Mouse (Mus musculus) stomach, postnatal 0 days (tissue): ENCODE results near the gene Kcnc4. TPM values are rescaled to one million over a fixed set of nuclear protein-coding genes. Genes with fewer than 3 reads are reported as not detected.

Experiments
- ATAC-seq: fragments of 200-750 bp; cut with Nextera tagmentation; 2 replicates; pipeline ENCODE4 v1.8.0; 2017; ENCODE audit not compliant: low FRiP score, low TSS enrichment
- DNase-seq: peaks from one replicate; pipeline ENCODE4 v3.0.0-alpha.2; 2016; ENCODE audit warnings: low spot score
- H3K27ac ChIP-seq: fragments of 300-500 bp; sonication (generic); replicated peaks from 2 replicates; pipeline ENCODE4 v1.5.1; 2014; ENCODE audit warnings: mild to moderate bottlenecking, control low read depth
- H3K27me3 ChIP-seq: fragments of 300-500 bp; sonication (generic); 2 replicates; pipeline ENCODE4 v1.6.1; 2014; ENCODE audit warnings: low read length; ENCODE audit not compliant: control insufficient read depth, insufficient read depth
- H3K36me3 ChIP-seq: fragments of 300-500 bp; sonication (generic); 2 replicates; pipeline ENCODE4 v1.6.1; 2014; ENCODE audit warnings: low read length, mixed read lengths; ENCODE audit not compliant: control insufficient read depth, insufficient read depth
- H3K4me1 ChIP-seq: fragments of 300-500 bp; sonication (generic); replicated peaks from 2 replicates; pipeline ENCODE4 v1.6.1; 2014; ENCODE audit warnings: antibody characterized with exemption; ENCODE audit not compliant: control insufficient read depth, insufficient read depth
- H3K4me2 ChIP-seq: fragments of 300-500 bp; sonication (generic); replicated peaks from 2 replicates; pipeline ENCODE4 v1.6.1; 2014; ENCODE audit warnings: low read depth, mild to moderate bottlenecking, control low read depth, moderate library complexity
- H3K4me3 ChIP-seq: fragments of 300-500 bp; sonication (generic); 2 replicates; pipeline ENCODE4 v1.5.1; 2014; ENCODE audit warnings: low read depth, low read length, control low read depth
- H3K9ac ChIP-seq: fragments of 300-500 bp; sonication (generic); 2 replicates; pipeline ENCODE4 v1.6.1; 2014; ENCODE audit warnings: mild to moderate bottlenecking, low read length, control low read depth, mixed read lengths
- H3K9me3 ChIP-seq: fragments of 300-500 bp; sonication (generic); 2 replicates; pipeline ENCODE4 v1.6.1; 2016; ENCODE audit warnings: low read length; ENCODE audit not compliant: control insufficient read depth
- CTCF ChIP-seq: IDR thresholded peaks from 2 replicates; pipeline ENCODE4 v1.5.1; 2016; ENCODE audit warnings: antibody characterized with exemption, low read depth, mild to moderate bottlenecking, moderate library complexity
- EP300 ChIP-seq: optimal IDR thresholded peaks from 2 replicates; pipeline ENCODE3; 2016; ENCODE audit warnings: antibody characterized with exemption
- WGBS: fragments of 180-500 bp; shearing (Covaris S2); extraction: QIAGEN DNeasy Blood & Tissue Kit; methylation state at CpG from one replicate; pipeline ENCODE4 v1.1.7; 2014; 5-methylcytosine and 5-hydroxymethylcytosine counted together
- polyA plus RNA-seq: library from polyadenylated mRNA; unstranded; fragments of >200 nt; fragmentation: Nextera tagmentation; extraction: Ambion mirVana; gene quantifications from 2 replicates; pipeline ENCODE4 v1.2.1, GENCODE M21; 2015

The Kcnc4 gene
- polyA plus RNA-seq, 1 experiment from 2014 or later, result 0.12 TPM

DNA sequence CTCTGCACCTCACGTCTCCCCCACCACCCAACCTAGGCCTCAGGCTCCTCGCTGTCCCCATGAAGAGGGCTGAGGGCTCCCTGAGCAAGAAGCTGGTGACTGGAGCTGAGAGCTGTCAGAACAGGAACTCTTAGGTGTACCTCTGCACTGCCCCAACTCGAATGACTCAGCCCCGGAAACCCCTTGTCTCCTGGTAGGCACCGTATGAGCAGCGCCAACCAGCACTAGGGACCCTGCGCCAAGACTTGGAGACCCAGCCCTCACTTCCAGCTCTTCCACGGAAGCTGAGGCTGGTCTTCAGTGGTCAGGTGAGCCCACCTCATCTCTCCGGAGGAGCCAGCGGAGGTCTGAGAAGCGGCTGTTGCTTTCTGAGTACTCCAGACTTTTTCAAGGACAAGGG, 8.8 kb upstream of the Kcnc4 start:
- Histone ChIP-seq H3K4me2 (no peak overlapping the region), H3K36me3 (no peaks in the 10 kb centered on the region), H3K4me3 (no peak overlapping the region), H3K27me3 (no peaks in the 10 kb centered on the region), H3K4me1 (no peaks in the 10 kb centered on the region), H3K9ac (no peak overlapping the region), H3K9me3 (no peaks in the 10 kb centered on the region), H3K27ac (no peak overlapping the region)
- ATAC-seq (no peak), DNase-seq (no peak)
- WGBS, result 84% methylated on average over 11 of the region's 11 CpGs
- TF ChIP-seq CTCF, result no peak
- TF ChIP-seq EP300, result no peak

DNA sequence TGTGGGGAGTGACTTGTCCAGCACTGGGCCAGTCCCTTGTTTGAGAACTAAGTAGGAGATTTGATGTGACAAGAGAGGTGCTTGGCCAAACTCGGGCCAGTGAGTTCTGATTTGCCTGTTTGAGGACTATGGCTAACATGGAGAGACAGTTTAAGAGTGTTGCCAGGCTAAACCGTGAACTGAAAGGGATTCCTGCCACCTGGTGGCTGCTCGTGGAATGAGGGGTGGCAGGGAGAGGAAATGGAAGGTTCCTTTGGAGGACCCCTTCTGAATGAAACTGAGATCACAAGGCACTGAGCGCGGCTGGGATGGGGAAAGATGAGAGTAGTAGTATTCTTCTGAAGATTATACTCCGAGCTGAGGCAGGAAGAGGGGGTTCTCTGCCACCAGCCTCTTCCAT, 7.2 kb upstream of the Kcnc4 start:
- no peak overlapping the region for H3K4me2 ChIP-seq
- no peak overlapping the region for H3K9ac ChIP-seq
- 7% methylated on average over 6 of the region's 6 CpGs for WGBS
- H3K36me3 ChIP-seq, result no peaks in the 10 kb centered on the region
- H3K4me1 ChIP-seq, result no peaks in the 10 kb centered on the region
- peak; percentile 76 for DNase-seq
- no peaks in the 10 kb centered on the region for H3K9me3 ChIP-seq
- peaks cover 4% of the 10 kb centered on the region; the same call in 1 of the 2 replicates for H3K27me3 ChIP-seq
- no peak overlapping the region for H3K4me3 ChIP-seq
- ATAC-seq, result no peak
- no peak overlapping the region for H3K27ac ChIP-seq
- no peak for TF ChIP-seq EP300
- peak; percentile 97 for TF ChIP-seq CTCF

DNA sequence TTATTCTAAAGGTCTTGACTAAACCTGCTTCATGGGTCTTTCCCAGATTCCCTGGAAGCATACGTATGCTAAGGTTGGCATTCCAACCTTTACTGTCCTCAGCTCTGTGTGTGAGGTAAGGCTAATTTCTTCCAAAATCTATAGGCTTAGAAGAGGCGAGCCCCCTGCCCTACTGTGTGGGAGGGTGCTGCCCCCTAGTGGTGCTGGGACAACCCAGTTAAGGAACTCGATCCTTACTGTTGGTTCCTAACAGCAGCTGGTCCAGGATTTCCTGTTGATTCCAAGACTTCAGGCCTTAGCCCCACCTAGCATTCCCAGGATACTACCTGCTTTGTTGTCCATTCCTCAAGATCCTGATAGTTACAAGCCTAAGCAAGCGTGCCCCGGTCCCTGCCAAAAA, 2.8 kb upstream of the Kcnc4 start:
- ATAC-seq (peak; percentile 46; the same call in 1 of the 2 replicates), DNase-seq (peak; percentile 76)
- H3K9ac ChIP-seq, result no peak overlapping the region
- no peak overlapping the region for H3K4me2 ChIP-seq
- H3K4me3 ChIP-seq, result no peak overlapping the region
- 10% methylated on average over 5 of the region's 5 CpGs for WGBS
- peaks cover 3% of the 10 kb centered on the region; the same call in 1 of the 2 replicates for H3K4me1 ChIP-seq
- no peaks in the 10 kb centered on the region for H3K9me3 ChIP-seq
- H3K27ac ChIP-seq, result no peak overlapping the region
- H3K27me3 ChIP-seq, result peaks cover 38% of the 10 kb centered on the region; the same call in 1 of the 2 replicates
- no peaks in the 10 kb centered on the region for H3K36me3 ChIP-seq
- TF ChIP-seq EP300 (no peak), CTCF (peak; percentile 96)

DNA sequence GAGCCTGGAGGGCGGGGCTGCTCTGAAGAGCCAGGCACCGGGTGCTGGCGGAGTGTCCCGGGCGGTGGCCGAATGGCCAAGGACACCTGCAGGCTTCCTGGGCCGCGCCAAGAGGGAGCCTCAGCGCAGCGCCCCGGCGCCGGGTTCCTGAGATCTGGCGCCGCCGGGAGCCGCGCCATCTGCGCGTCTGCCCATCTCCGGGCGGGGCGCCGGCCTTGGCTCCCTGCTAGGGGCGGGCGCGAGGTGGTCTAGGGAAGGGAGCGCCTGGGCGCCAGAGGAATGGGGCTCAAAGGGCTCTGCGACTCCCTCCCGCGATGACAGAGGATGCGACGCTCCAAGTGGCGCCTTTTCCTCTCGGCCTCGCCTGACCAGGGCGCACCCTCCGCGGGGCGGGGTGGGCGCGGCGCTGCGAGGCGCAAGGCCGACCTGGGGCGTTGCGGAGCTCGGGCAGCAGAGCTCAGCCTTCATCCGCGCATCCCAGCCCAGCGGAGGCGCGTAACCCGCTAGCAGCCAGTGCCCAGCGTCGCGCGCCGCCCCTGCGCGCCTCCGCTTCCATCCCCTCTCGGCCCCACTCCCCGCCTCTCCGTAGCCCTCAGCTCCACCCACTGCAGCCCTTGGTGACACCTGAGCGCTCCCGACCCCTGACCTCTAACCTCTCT, 550 bp upstream of the Kcnc4 start:
- no peaks in the 10 kb centered on the region for H3K36me3 ChIP-seq
- peak overlapping the region; percentile 48 for H3K4me3 ChIP-seq
- DNase-seq (peak; percentile 29), ATAC-seq (peak; percentile 46; the same call in 1 of the 2 replicates)
- no peak overlapping the region for H3K27ac ChIP-seq
- H3K27me3 ChIP-seq, result peaks cover 40% of the 10 kb centered on the region; the same call in 1 of the 2 replicates
- 0 out of 2 replicates have a peak overlapping the region, but pooled peaks have one; percentile 38 for H3K9ac ChIP-seq
- no peaks in the 10 kb centered on the region for H3K9me3 ChIP-seq
- H3K4me2 ChIP-seq, result peak overlapping the region; percentile 83
- TF ChIP-seq EP300 (no peak), CTCF (no peak)
- WGBS, result 1% methylated on average over 44 of the region's 69 CpGs
- peaks cover 3% of the 10 kb centered on the region; the same call in 1 of the 2 replicates for H3K4me1 ChIP-seq

DNA sequence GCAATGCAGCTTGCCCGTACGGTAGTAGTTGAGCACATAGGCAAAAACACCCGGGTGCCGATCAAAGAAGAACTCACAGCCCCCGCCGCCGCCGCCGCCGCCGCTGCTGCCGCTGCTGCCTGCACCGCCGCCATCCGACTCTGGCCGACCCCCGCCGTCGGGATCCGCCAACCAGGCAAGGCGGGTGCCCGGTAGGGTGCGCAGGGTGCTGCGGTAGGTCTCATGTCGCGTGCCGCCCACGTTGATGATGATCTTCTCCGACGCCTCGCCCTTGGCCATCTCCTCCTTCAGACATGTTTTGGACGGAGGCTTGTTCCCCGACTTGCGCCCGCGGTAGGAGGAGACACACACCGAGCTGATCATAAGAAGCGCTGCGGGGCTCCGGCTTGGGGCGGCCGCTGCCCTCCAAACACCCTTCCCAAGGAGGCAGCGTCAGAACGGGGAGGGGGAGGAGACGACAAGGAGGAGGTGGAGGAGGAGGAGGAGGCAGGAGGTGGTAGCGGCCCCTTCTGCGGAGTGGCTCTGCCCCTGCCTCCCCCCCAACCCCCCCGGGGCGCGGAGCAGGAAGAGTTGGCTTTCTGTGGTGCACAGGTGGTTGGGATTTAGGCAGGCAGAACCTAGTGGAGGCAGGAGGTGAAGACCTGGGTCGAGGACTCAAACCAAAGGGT, 690 bp downstream of the Kcnc4 start:
- Histone ChIP-seq H3K4me1 (peaks cover 3% of the 10 kb centered on the region; the same call in 1 of the 2 replicates), H3K9me3 (no peaks in the 10 kb centered on the region), H3K4me2 (peak overlapping the region; percentile 83), H3K9ac (no peak overlapping the region; the same call in 1 of the 2 replicates), H3K4me3 (peak overlapping the region; percentile 48), H3K27me3 (peaks cover 40% of the 10 kb centered on the region; the same call in 1 of the 2 replicates), H3K36me3 (no peaks in the 10 kb centered on the region), H3K27ac (no peak overlapping the region)
- TF ChIP-seq EP300 (no peak), CTCF (no peak)
- DNase-seq (peak; percentile 29), ATAC-seq (no peak)
- 2% methylated on average over 46 of the region's 51 CpGs for WGBS

DNA sequence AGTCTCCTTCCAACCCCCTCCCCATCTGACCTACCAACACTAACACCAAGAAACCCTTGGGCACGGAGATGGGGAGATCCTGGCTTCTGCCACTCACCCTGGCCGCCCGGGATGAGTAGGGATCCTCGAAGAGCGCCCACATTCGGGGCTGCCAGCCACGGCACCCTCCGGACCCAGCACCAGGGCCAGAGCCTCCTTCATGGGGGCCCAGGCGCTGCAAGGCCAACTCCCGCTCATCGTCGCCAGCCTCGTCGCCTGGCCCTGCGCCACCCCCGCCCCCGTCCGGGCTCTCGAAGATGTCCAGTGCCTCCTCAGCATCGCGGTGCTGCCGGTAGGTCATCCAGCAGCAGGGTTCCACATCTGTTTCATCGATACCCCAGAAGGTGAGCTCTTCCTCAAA, 1.2 kb downstream of the Kcnc4 start:
- H3K9ac ChIP-seq, result no peak overlapping the region
- no peak for TF ChIP-seq CTCF
- no peak for DNase-seq

More for the DNA sequence above, 1.2 kb downstream of the Kcnc4 start:
- 8% methylated on average over 23 of the region's 23 CpGs for whole genome bisulfite sequencing
- peaks cover 3% of the 10 kb centered on the region; the same call in 1 of the 2 replicates for H3K4me1 ChIP-seq
- H3K27me3 ChIP-seq, result peaks cover 40% of the 10 kb centered on the region; the same call in 1 of the 2 replicates
- H3K4me3 ChIP-seq, result peak overlapping the region; percentile 48; the same call in 1 of the 2 replicates
- H3K4me2 ChIP-seq, result peak overlapping the region; percentile 83
- no peaks in the 10 kb centered on the region for H3K9me3 ChIP-seq
- ATAC-seq, result no peak
- H3K27ac ChIP-seq, result no peak overlapping the region
- H3K36me3 ChIP-seq, result no peaks in the 10 kb centered on the region
